Mouse (Mus musculus): ENCODE measurements around the gene Agfg1.

The Agfg1 gene

DNA sequence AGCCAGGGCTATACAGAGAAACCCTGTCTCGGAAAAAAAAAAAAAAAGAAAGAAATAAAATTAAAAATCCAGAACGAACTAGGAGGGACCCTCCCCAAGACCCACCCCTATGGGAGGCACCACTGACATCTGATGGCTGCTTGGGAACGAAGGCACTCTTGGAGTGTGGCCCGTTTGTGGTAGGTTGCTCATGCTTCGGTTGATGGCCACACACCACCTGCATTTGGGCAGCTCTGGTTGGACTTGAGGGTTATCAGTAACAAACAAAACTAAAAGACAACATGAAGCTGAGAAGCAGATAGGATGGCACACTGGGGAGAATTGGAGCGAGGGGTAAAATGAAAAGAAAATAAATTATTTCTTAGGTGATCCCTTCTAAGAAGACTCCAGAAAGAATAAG, 15.1 kb upstream of the Agfg1 start:
- DNase-seq (ENCODE audit: extremely low spot score, low spot score), result no peak

- DNase-seq (ENCODE audit: extremely low spot score, low spot score), result no peak
Measured at GRCm38 (mm10) chr1:82825256-82825655, 14.0 kb upstream of the Agfg1 start.

- DNase-seq (ENCODE audit: extremely low spot score, low spot score), result no peak
Measured at GRCm38 (mm10) chr1:82825783-82826182, 13.5 kb upstream of the Agfg1 start.

- no peak for DNase-seq (ENCODE audit: extremely low spot score, low spot score)
Measured at GRCm38 (mm10) chr1:82826911-82827310, 12.4 kb upstream of the Agfg1 start.

- DNase-seq (ENCODE audit: extremely low spot score, low spot score), result no peak
Measured at GRCm38 (mm10) chr1:82830771-82831170, 8.5 kb upstream of the Agfg1 start.

GRCm38 (mm10) chr1:82831547-82832240, 7.6 kb upstream of the Agfg1 start:
- DNase-seq (ENCODE audit: extremely low spot score, low spot score), result no peak

GRCm38 (mm10) chr1:82832495-82833021, 6.7 kb upstream of the Agfg1 start:
- no peak for DNase-seq (ENCODE audit: extremely low spot score, low spot score)

- DNase-seq (ENCODE audit: extremely low spot score, low spot score), result no peak
Measured at GRCm38 (mm10) chr1:82833501-82833900, 5.8 kb upstream of the Agfg1 start.

- no peak for DNase-seq (ENCODE audit: extremely low spot score, low spot score)
Measured at GRCm38 (mm10) chr1:82834572-82834971, 4.7 kb upstream of the Agfg1 start.

DNA sequence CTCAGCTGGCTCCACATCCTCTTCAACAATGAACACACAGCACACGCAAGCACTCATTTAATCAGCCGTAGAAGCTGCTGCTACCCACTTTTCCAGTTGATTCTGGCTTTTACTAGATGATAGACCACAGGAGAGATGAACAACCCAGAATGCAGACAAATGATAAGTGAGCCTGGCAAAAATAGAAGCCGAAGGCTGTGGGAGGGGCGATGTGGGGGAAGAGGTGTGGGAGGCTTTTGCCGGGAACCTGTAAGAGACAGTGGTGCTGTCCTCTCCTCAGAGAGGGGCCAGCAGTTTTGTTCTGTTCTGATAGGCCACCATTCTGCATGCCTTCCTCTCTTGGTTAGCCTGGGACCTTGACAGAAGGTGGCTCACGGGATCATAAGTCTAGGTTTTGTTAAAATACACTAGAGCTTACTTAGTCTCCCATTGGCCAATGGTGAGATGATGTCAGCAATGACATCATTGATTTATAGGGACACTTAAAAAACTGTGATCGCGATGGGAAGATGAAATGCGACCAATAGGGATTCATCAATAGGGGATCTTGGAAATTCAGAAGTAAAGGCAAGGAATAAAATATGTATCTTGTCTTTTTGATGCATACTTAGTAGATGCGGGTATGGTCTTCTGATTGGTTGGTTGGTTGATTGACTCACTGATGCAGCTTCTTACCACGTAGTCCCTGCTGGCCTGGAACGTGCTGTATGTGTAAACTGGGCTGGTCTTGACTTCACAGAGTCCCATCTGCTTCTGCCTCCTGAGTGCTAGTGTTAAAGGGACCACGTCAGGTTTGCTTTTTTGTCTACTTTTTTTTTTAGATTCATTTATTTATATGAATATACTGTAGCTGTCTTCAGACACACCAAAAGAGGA, 2.7 kb upstream of the Agfg1 start:
- no peak for DNase-seq (ENCODE audit: extremely low spot score, low spot score)

- DNase-seq (ENCODE audit: extremely low spot score, low spot score), result no peak
Measured at GRCm38 (mm10) chr1:82837579-82837978, 1.7 kb upstream of the Agfg1 start.

DNA sequence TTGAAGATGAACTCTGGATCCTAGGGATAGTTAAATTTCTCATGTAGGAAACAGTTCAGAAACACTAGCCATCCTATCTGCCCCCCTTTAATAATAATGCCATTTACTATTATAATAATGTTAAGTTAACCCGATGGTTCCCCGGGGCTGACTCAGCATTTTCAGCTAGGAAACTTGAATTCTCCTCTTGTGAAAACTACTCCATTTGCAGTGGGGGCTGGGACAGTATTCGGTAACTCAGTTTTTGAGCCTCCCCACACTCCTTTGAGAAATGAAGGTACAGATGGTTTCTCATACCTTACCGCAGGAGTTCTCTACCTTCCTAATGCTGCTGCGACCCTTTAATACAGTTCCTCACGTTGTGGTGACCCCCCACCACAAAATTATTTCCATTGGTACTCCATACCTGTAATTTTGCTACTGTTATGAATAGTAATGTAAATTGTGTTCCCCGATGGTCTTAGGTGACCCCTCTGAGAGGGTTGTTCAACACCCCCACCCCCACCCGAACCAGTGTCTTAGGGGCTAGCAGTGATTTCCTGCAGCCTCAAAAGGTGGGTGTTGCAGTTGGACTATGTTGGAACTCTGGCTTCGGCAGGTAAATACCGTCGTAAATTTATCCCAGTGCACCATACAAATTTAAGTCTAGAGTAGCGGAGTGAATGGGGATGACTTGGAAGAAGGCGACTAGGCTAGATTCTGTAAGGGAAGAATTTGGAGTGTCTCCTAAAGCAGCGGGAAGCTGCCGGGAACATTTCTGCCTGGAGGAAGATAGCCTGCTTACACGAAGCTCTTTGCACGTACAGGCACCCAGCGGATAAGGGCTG, 601 bp upstream of the Agfg1 start:
- no peak for DNase-seq (ENCODE audit: extremely low spot score, low spot score)

DNA sequence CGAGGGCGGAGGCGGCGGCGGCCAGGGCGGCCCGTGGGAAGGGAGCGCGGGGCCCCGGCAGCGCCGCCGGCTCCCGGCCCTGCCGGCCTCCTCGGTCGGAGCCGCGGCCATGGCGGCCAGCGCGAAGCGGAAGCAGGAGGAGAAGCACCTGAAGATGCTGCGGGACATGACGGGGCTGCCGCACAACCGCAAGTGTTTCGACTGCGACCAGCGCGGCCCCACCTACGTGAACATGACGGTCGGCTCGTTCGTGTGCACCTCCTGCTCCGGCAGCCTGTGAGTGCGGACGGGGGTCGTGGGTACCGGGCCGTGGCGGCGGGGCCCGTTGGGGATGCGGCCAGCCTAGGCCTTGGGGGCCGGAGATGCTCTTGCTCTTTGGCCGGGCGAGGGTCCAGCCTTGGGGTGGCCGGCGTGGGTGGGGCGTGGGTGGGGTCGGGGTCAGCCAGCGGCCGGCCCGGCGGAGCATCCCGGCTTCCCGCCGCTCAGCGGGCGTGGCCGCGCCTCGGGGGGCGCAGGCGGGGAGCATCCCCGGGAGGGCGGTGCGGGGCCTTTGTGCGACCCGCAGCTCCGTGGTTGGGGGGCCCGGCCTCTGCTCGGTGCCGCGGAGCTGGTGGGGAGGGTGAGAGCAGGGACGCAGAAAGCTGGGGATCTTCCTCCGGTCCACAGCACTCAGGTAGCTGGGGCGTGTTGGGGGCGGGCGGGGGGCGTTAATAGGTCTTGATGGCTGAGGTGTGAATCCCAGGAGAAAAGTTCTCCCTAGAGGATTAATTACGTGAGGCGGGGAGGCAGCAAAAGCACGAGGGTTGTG, 535 bp downstream of the Agfg1 start:
- DNase-seq (ENCODE audit: extremely low spot score, low spot score), result no peak

DNA sequence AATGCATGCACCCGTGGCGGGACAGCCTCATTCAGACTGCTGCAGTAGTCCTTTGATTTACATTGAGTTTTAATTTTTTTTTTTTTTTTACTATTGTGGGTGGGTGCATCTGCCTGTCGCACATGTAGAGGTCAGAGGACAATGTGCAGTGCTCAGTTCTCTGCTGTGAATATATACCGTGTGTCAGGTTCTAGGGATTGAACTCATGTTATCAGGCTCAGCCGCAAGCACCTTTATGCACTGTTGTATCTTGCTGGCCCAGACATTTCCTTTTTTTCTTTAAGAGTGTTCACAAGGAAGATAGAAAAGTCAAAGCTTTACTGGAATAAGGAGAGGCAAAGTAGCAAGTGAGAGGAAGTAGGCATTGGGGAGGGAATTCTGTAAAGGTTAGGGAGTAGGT, 16.4 kb downstream of the Agfg1 start:
- DNase-seq (ENCODE audit: extremely low spot score, low spot score), result no peak

DNA sequence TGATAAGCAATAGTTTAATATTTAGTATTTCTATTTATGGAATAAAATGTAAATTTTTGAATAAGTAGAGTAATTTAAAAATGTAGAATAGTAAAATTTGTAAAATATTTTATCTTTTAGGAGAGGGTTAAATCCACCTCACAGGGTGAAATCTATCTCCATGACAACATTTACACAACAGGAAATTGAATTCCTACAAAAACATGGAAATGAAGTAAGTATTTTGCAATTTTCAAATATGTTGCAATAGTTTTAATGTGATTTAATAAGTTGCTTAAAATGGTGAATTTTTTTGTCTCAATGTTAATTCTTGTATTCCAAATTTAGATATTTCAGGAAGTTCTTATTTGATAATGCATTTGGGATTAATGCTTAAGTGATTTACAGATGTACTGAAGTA, 19.0 kb downstream of the Agfg1 start:
- no peak for DNase-seq (ENCODE audit: extremely low spot score, low spot score)

DNA sequence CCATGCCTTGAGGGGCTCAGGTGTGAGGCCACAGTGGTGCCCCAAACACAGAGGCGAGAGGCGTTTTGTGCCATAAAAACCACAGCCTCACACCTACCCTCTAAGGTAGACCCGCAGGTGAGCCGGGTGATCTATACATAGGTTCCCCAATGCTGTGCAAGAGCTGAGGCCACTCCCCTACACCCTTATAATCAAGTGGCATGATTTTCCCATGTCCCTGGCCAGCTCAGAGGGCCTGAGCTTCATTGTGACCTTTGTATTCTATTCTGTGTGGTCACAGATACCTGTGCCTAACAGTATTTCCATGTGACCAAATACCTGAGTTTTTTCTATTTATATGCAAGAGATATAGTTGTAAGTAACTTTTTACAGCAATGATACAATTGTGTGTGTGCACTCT, 21.1 kb downstream of the Agfg1 start:
- no peak for DNase-seq (ENCODE audit: extremely low spot score, low spot score)

GRCm38 (mm10) chr1:82870202-82870601, 30.9 kb downstream of the Agfg1 start:
- DNase-seq (ENCODE audit: extremely low spot score, low spot score), result no peak

DNA sequence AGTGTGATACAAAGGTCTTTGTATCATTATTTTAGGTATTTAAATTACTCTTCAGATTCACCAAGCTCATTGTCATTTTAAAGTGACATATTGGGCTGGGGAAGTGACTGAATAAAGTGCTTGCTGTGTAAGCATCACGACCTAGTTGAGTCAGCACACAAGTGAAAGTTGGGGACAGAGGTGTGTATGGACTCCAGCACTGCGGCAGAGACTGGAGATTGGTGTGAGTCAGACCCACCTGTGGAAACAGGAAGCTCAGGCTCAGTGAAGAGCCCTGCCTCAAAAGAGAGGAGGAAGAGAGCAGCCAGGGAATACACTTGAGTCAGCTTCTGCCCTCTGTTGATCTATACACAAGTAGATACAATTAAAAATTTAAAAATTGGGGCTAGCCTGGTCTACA, 39.9 kb downstream of the Agfg1 start:
- no peak for DNase-seq (ENCODE audit: extremely low spot score, low spot score)

DNA sequence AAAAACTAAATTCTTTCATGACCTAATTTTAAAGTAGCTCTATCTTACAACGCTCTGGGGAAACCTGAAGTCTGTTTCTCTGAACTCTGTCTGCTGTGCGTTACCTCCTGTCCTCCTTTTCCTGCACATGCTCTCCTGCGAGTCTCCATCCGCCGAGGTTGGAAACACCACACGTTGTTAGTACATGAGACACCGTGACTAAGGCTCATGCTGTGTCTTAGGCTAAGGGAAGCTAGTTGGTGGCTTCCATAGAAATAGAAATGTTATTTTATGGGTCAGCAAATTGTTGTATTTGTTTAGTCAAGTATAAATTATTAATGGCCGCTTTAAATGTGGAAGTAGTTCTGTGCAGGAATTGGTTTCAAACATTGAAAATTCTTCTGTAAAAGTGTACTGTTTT, 40.9 kb downstream of the Agfg1 start:
- DNase-seq (ENCODE audit: extremely low spot score, low spot score), result no peak

GRCm38 (mm10) chr1:82893269-82893668, 54.0 kb downstream of the Agfg1 start:
- DNase-seq (ENCODE audit: extremely low spot score, low spot score), result no peak

GRCm38 (mm10) chr1:82900567-82900966, 61.3 kb downstream of the Agfg1 start:
- no peak for DNase-seq (ENCODE audit: extremely low spot score, low spot score)
